Mouse (Mus musculus): ENCODE data around the gene Zfp683. TPM values are rescaled to one million over a fixed set of nuclear protein-coding genes. Genes with fewer than 3 reads are reported as not detected.

Zfp683 gene
- polyA plus RNA-seq, 1 experiment from 2014 or later: not detected

Other genes with a start within 250 kb of the Zfp683 start
- 50.3 and 54.2 TPM in 2 replicates for gene Rps6ka1, start 166.0 kb upstream of the Zfp683 start, polyA plus RNA-seq (2015; fragmentation: Nextera tagmentation; extraction: Ambion mirVana)
- 779 and 917 TPM in 2 replicates for gene Hmgn2, start 85.2 kb upstream of the Zfp683 start, polyA plus RNA-seq (2015; fragmentation: Nextera tagmentation; extraction: Ambion mirVana)
- gene Dhdds, start 52.9 kb upstream of the Zfp683 start, polyA plus RNA-seq (2015; fragmentation: Nextera tagmentation; extraction: Ambion mirVana): 19.7 and 23.5 TPM in 2 replicates
- 1.8 and 2.0 TPM in 2 replicates for gene Lin28a, start 35.0 kb upstream of the Zfp683 start, polyA plus RNA-seq (2015; fragmentation: Nextera tagmentation; extraction: Ambion mirVana)
- gene Crybg2, start 7.0 kb downstream of the Zfp683 start, polyA plus RNA-seq (2015; fragmentation: Nextera tagmentation; extraction: Ambion mirVana): 0.22 and 0.25 TPM in 2 replicates
- 24.6 and 27.7 TPM in 2 replicates for gene Cd52, start 41.2 kb downstream of the Zfp683 start, polyA plus RNA-seq (2015; fragmentation: Nextera tagmentation; extraction: Ambion mirVana)
- gene Ubxn11, start 48.7 kb downstream of the Zfp683 start, polyA plus RNA-seq (2015; fragmentation: Nextera tagmentation; extraction: Ambion mirVana): 1.7 and 2.3 TPM in 2 replicates
- 158 and 171 TPM in 2 replicates for gene Sh3bgrl3, start 75.0 kb downstream of the Zfp683 start, polyA plus RNA-seq (2015; fragmentation: Nextera tagmentation; extraction: Ambion mirVana)
- 27.8 and 35.1 TPM in 2 replicates for gene Cep85, start 133.3 kb downstream of the Zfp683 start, polyA plus RNA-seq (2015; fragmentation: Nextera tagmentation; extraction: Ambion mirVana)
- gene Gm7534, start 149.2 kb downstream of the Zfp683 start, polyA plus RNA-seq (2015; fragmentation: Nextera tagmentation; extraction: Ambion mirVana): not detected in 2 replicates
- gene Catsper4, start 173.5 kb downstream of the Zfp683 start, polyA plus RNA-seq (2015; fragmentation: Nextera tagmentation; extraction: Ambion mirVana): not detected in 2 replicates
- gene Cnksr1, start 184.6 kb downstream of the Zfp683 start, polyA plus RNA-seq (2015; fragmentation: Nextera tagmentation; extraction: Ambion mirVana): 0.05 and 0.07 TPM in 2 replicates
- 0.21 and 0.52 TPM in 2 replicates for gene E130218I03Rik, start 189.8 kb downstream of the Zfp683 start, polyA plus RNA-seq (2015; fragmentation: Nextera tagmentation; extraction: Ambion mirVana)
- 10.6 and 11.3 TPM in 2 replicates for gene Zfp593, start 191.8 kb downstream of the Zfp683 start, polyA plus RNA-seq (2015; fragmentation: Nextera tagmentation; extraction: Ambion mirVana)
- gene Gm30191, start 193.1 kb downstream of the Zfp683 start, polyA plus RNA-seq (2015; fragmentation: Nextera tagmentation; extraction: Ambion mirVana): not detected in 2 replicates
- 0.61 and 0.83 TPM in 2 replicates for gene Grrp1, start 200.3 kb downstream of the Zfp683 start, polyA plus RNA-seq (2015; fragmentation: Nextera tagmentation; extraction: Ambion mirVana)
- gene Pdik1l, start 234.1 kb downstream of the Zfp683 start, polyA plus RNA-seq (2015; fragmentation: Nextera tagmentation; extraction: Ambion mirVana): 12.3 and 15.7 TPM in 2 replicates

All from liver, embryonic 13.5 days (tissue).